Mouse (Mus musculus): ENCODE data around the gene Ugt1a8. TPM values are rescaled to one million over a fixed set of nuclear protein-coding genes. Genes with fewer than 3 reads are reported as not detected.

The Ugt1a8 gene
- polyA plus RNA-seq, 1 experiment = not detected

- Histone ChIP-seq H3K4me1 (peaks cover 4% of the 10 kb centered on the region), H3K9me3 (peaks cover 18% of the 10 kb centered on the region), H3K4me3 (replicated peaks) (peak within 1 kb of the TSS; percentile 81), H3K36me3 (replicated peaks; ENCODE audit: low read length) (no peaks in the 10 kb centered on the region), H3K27me3 (replicated peaks) (peaks cover 10% of the 10 kb centered on the region)
- TF ChIP-seq GATA1 (IDR thresholded peaks at IDR 0.05; ENCODE audit: borderline replicate concordance, low read length) (no peak), FLI1 (IDR thresholded peaks at IDR 0.05; ENCODE audit: low read length) (no peak)
These were observed 117.8 kb downstream of the Ugt1a8 start, which contains the start of gene Dnajb3 for GRCm38 (mm10) chr1:88205294-88205922. Dnajb3 (minus strand) TSS chr1:88205782.

- Histone ChIP-seq H3K36me3 (replicated peaks; ENCODE audit: low read length) (no peaks in the 10 kb centered on the region), H3K4me1 (peaks cover 4% of the 10 kb centered on the region), H3K27me3 (replicated peaks) (peaks cover 7% of the 10 kb centered on the region), H3K4me3 (replicated peaks) (no peak overlapping the region), H3K9me3 (peaks cover 25% of the 10 kb centered on the region)
- TF ChIP-seq FLI1 (IDR thresholded peaks at IDR 0.05; ENCODE audit: low read length) (no peak), GATA1 (IDR thresholded peaks at IDR 0.05; ENCODE audit: borderline replicate concordance, low read length) (no peak)
These were observed 119.3 kb downstream of the Ugt1a8 start for GRCm38 (mm10) chr1:88206843-88207479.

- Histone ChIP-seq H3K36me3 (replicated peaks; ENCODE audit: low read length) (no peaks in the 10 kb centered on the region), H3K27me3 (replicated peaks) (no peaks in the 10 kb centered on the region), H3K4me3 (replicated peaks) (peak within 1 kb of the TSS; percentile 1), H3K4me1 (peaks cover 4% of the 10 kb centered on the region; the same call in 1 of the 2 replicates), H3K9me3 (peaks cover 32% of the 10 kb centered on the region)
- no peak for TF ChIP-seq FLI1 (IDR thresholded peaks at IDR 0.05; ENCODE audit: low read length)
- no peak for TF ChIP-seq GATA1 (IDR thresholded peaks at IDR 0.05; ENCODE audit: borderline replicate concordance, low read length)
These were observed 124.2 kb downstream of the Ugt1a8 start, which contains the start of gene Ugt1a1 for GRCm38 (mm10) chr1:88211812-88212211. Ugt1a1 (plus strand) TSS chr1:88211959.

GRCm38 (mm10) chr1:88212341-88213045 is 124.9 kb downstream of the Ugt1a8 start:
- no peak for TF ChIP-seq GATA1 (IDR thresholded peaks at IDR 0.05; ENCODE audit: borderline replicate concordance, low read length)
- TF ChIP-seq FLI1 (IDR thresholded peaks at IDR 0.05; ENCODE audit: low read length) = no peak
- Histone ChIP-seq H3K27me3 (replicated peaks) (no peaks in the 10 kb centered on the region), H3K4me3 (replicated peaks) (no peak overlapping the region), H3K36me3 (replicated peaks; ENCODE audit: low read length) (no peaks in the 10 kb centered on the region), H3K9me3 (peaks cover 38% of the 10 kb centered on the region), H3K4me1 (no peaks in the 10 kb centered on the region)

- H3K4me3 ChIP-seq (replicated peaks) = no peak overlapping the region
- H3K27me3 ChIP-seq (replicated peaks) = no peaks in the 10 kb centered on the region
- peaks cover 40% of the 10 kb centered on the region for H3K9me3 ChIP-seq
- H3K36me3 ChIP-seq (replicated peaks; ENCODE audit: low read length) = no peaks in the 10 kb centered on the region
- no peaks in the 10 kb centered on the region for H3K4me1 ChIP-seq
- no peak for TF ChIP-seq FLI1 (IDR thresholded peaks at IDR 0.05; ENCODE audit: low read length)
- TF ChIP-seq GATA1 (IDR thresholded peaks at IDR 0.05; ENCODE audit: borderline replicate concordance, low read length) = no peak
These were observed 125.4 kb downstream of the Ugt1a8 start for GRCm38 (mm10) chr1:88213061-88213460.

GRCm38 (mm10) chr1:88213766-88214461 is 126.3 kb downstream of the Ugt1a8 start:
- no peaks in the 10 kb centered on the region for H3K4me1 ChIP-seq
- no peaks in the 10 kb centered on the region for H3K27me3 ChIP-seq (replicated peaks)
- H3K36me3 ChIP-seq (replicated peaks; ENCODE audit: low read length) = no peaks in the 10 kb centered on the region
- 0 out of 3 replicates have a peak, but pooled peaks have one; percentile 10 for TF ChIP-seq GATA1 (IDR thresholded peaks at IDR 0.05; ENCODE audit: borderline replicate concordance, low read length)
- TF ChIP-seq FLI1 (IDR thresholded peaks at IDR 0.05; ENCODE audit: low read length) = no peak; the same call in 1 of the 2 replicates
- no peak overlapping the region for H3K4me3 ChIP-seq (replicated peaks)
- H3K9me3 ChIP-seq = peaks cover 40% of the 10 kb centered on the region

- TF ChIP-seq FLI1 (IDR thresholded peaks at IDR 0.05; ENCODE audit: low read length) = no peak
- TF ChIP-seq GATA1 (IDR thresholded peaks at IDR 0.05; ENCODE audit: borderline replicate concordance, low read length) = no peak
- H3K4me1 ChIP-seq = no peaks in the 10 kb centered on the region
- no peak overlapping the region for H3K4me3 ChIP-seq (replicated peaks)
- no peaks in the 10 kb centered on the region for H3K36me3 ChIP-seq (replicated peaks; ENCODE audit: low read length)
- H3K27me3 ChIP-seq (replicated peaks) = no peaks in the 10 kb centered on the region
- H3K9me3 ChIP-seq = peaks cover 40% of the 10 kb centered on the region
These were observed 126.9 kb downstream of the Ugt1a8 start for GRCm38 (mm10) chr1:88214462-88214952.

DNA sequence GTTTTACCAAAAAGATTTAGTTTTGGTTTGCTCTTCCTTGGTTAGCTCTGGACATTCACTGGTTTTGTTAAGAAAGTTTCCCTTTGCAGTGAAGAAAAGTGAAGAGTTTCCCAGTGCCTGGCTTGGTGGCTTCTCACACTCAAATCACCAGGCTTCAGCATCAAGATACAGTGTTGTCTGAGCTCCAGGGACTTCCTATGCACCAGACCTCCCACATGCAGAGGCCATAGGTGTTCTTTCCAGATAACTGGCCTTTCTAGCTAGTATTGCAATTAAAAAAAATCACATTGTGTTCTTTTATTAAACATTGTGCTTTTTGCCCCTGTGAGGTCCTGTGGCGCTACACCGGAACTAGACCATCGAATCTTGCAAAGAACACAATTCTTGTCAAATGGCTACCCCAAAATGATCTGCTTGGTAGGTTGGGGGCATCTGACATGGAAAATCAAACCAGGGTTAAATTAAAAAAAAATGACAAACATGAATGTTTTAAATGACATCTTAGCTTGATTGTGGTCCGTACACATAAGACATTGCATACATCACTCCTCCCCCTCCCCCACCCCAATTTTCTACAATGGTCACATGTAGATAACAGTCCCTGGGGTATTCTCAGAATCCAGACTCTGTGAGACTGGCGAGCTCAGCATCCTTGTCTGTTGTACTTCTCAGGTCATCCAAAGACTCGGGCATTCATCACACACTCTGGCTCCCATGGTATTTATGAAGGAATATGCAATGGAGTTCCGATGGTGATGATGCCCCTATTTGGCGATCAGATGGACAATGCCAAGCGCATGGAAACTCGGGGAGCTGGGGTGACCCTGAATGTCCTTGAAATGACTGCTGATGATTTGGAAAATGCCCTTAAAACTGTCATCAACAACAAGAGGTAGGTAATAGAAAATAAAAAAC is 128.1 kb downstream of the Ugt1a8 start:
- H3K36me3 ChIP-seq (replicated peaks; ENCODE audit: low read length) = no peaks in the 10 kb centered on the region
- peaks cover 40% of the 10 kb centered on the region for H3K9me3 ChIP-seq
- no peak overlapping the region for H3K4me3 ChIP-seq (replicated peaks)
- H3K27me3 ChIP-seq (replicated peaks) = no peaks in the 10 kb centered on the region
- H3K4me1 ChIP-seq = no peaks in the 10 kb centered on the region
- TF ChIP-seq GATA1 (IDR thresholded peaks at IDR 0.05; ENCODE audit: borderline replicate concordance, low read length) (no peak), FLI1 (IDR thresholded peaks at IDR 0.05; ENCODE audit: low read length) (no peak)
